Mouse (Mus musculus) central nervous system, embryonic 14 days (tissue): ENCODE results near the gene Gm3327. TPM values are rescaled to one million over a fixed set of nuclear protein-coding genes. Genes with fewer than 3 reads are reported as not detected.

Experiments used
- polyA plus RNA-seq: library from polyadenylated mRNA; depleted of rRNA; stranded (reverse); fragments of >200 nt; gene quantifications from 2 replicates; pipeline ENCODE4 v1.2.3, GENCODE M21; 2012; rRNA removed

Gene Gm3327
- polyA plus RNA-seq = not detected in 2 replicates

DNA sequence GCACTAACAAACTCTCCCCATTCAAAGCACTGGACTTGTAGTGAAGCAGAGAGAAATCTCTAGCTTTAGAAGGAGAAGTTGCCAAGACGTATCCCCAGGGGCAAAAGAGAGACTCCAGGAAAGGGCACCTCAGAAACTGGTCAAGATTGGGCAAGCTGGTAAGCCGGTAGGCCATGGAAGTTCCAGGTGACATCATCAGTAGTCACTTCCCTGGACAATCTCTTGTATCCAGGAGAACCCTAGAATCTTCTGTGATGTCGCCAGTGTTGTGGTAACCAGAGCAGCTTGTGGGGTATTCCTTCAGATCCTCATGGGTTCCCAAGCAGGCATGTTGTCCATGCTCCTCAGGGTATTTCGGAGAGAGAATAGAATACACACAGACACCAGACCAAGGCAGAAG, at the start of gene Gm3327:
Gene Gm3327, plus strand, starts transcription at position 301 of the 400 bp plus-strand sequence.

DNA sequence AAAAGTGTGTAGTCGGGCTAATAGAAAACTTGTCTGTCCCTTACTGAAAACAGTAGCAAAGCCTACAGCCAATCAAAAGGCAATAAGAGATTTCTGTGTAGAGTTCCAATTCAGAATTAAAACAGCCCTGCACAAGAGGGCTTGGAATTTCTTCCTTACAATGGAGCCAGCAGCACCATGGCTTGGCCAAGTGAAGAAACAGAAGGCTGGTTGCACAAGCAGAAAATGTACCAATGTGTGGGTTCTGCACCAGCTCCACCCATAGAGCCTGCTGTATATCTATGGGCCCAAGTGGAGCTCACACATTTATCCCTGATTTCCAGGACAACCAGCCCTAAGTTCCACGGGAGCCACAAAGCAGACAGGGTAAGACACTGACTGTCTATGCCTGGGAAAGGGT, 21.3 kb upstream of the Gm3327 start, which contains the start of gene Ear2:
Gene Ear2, plus strand, starts transcription at position 301 of the 400 bp plus-strand sequence.

Other genes with a start within 250 kb of the Gm3327 start
- 0.16 and 0.19 TPM in 2 replicates for gene Ear1, start 248.3 kb upstream of the Gm3327 start, polyA plus RNA-seq
- gene Ear10, start 200.3 kb upstream of the Gm3327 start, polyA plus RNA-seq = not detected in 2 replicates
- 8.5 and 10.7 TPM in 2 replicates for gene Gm8113, start 198.5 kb upstream of the Gm3327 start, polyA plus RNA-seq
- gene Ang5, start 166.8 kb upstream of the Gm3327 start, polyA plus RNA-seq = not detected in 2 replicates
- not detected in 2 replicates for gene Ang6, start 121.6 kb upstream of the Gm3327 start, polyA plus RNA-seq
- 0.34 and 0.48 TPM in 2 replicates for gene Ear2, start 21.2 kb upstream of the Gm3327 start, polyA plus RNA-seq
- gene Gm8212, start 73.8 kb downstream of the Gm3327 start, polyA plus RNA-seq = not detected in 2 replicates
- gene 4930503E14Rik, start 89.4 kb downstream of the Gm3327 start, polyA plus RNA-seq = not detected in 2 replicates
- not detected in 2 replicates for gene Gm8220, start 161.7 kb downstream of the Gm3327 start, polyA plus RNA-seq
- not detected in 2 replicates for gene Gm5930, start 214.7 kb downstream of the Gm3327 start, polyA plus RNA-seq
- gene Gm8229, start 241.5 kb downstream of the Gm3327 start, polyA plus RNA-seq = 0.06 TPM in 2 replicates